Mouse (Mus musculus) forebrain, postnatal 0 days (tissue): ENCODE results near the gene Wdpcp. TPM values are rescaled to one million over a fixed set of nuclear protein-coding genes. Genes with fewer than 3 reads are reported as not detected.

Experiments
- ATAC-seq: fragments of 200-750 bp; cut with Nextera tagmentation; 2 replicates; pipeline ENCODE4 v1.8.0; 2017; ENCODE audit warnings: mild to moderate bottlenecking, moderate library complexity
- DNase-seq: peaks from one replicate; pipeline ENCODE4 v3.0.0-alpha.2; 2015
- H3K27ac ChIP-seq: fragments of 300-500 bp; sonication (generic); 2 replicates; pipeline ENCODE4 v1.5.1; 2014; ENCODE audit warnings: low read depth, mild to moderate bottlenecking, antibody characterized with exemption, low read length, moderate library complexity, mixed read lengths
- H3K27me3 ChIP-seq: fragments of 300-500 bp; sonication (generic); 2 replicates; pipeline ENCODE4 v1.6.1; 2014; ENCODE audit warnings: mild to moderate bottlenecking, low read length, mixed read lengths; ENCODE audit not compliant: insufficient read depth
- H3K36me3 ChIP-seq: fragments of 300-500 bp; sonication (generic); 2 replicates; pipeline ENCODE4 v1.6.1; 2014; ENCODE audit warnings: mild to moderate bottlenecking, moderate library complexity; ENCODE audit not compliant: insufficient read depth
- H3K4me1 ChIP-seq: fragments of 300-500 bp; sonication (generic); 2 replicates; pipeline ENCODE4 v1.6.1; 2014; ENCODE audit warnings: antibody characterized with exemption; ENCODE audit not compliant: insufficient read depth
- H3K4me2 ChIP-seq: fragments of 300-500 bp; sonication (generic); 2 replicates; pipeline ENCODE4 v1.6.1; 2014; ENCODE audit warnings: low read depth, mild to moderate bottlenecking, moderate library complexity
- H3K4me3 ChIP-seq: fragments of 300-500 bp; sonication (generic); 2 replicates; pipeline ENCODE4 v1.5.1; 2014; ENCODE audit warnings: low read depth, low read length, mixed read lengths
- H3K9ac ChIP-seq: fragments of 300-500 bp; sonication (generic); 2 replicates; pipeline ENCODE4 v1.6.1; 2014; ENCODE audit warnings: mild to moderate bottlenecking
- H3K9me3 ChIP-seq: fragments of 300-500 bp; sonication (generic); 2 replicates; pipeline ENCODE4 v1.6.1; 2016; ENCODE audit warnings: low read length
- CTCF ChIP-seq: sonication (generic); IDR thresholded peaks from 2 replicates; pipeline ENCODE4 v1.5.1; 2016; ENCODE audit warnings: antibody characterized with exemption, control low read depth, low read depth
- WGBS: fragments of 180-500 bp; shearing (Covaris S2); extraction: QIAGEN DNeasy Blood & Tissue Kit; methylation state at CpG from one replicate; pipeline ENCODE4 v1.1.7; 2014; 5-methylcytosine and 5-hydroxymethylcytosine counted together
- polyA plus RNA-seq: library from polyadenylated mRNA; unstranded; fragments of >200 nt; fragmentation: Nextera tagmentation; extraction: Ambion mirVana; gene quantifications from 2 replicates; pipeline ENCODE4 v1.2.1, GENCODE M21; 2015
- total RNA-seq: library from RNA; depleted of rRNA; stranded (reverse); fragments of >200 nt; gene quantifications from 2 replicates; pipeline ENCODE4 v1.2.3, GENCODE M21; 2014

Gene Wdpcp
- total and polyA plus RNA-seq, 2 experiments from 2014 or later, result 12.0 to 17.9 TPM

DNA sequence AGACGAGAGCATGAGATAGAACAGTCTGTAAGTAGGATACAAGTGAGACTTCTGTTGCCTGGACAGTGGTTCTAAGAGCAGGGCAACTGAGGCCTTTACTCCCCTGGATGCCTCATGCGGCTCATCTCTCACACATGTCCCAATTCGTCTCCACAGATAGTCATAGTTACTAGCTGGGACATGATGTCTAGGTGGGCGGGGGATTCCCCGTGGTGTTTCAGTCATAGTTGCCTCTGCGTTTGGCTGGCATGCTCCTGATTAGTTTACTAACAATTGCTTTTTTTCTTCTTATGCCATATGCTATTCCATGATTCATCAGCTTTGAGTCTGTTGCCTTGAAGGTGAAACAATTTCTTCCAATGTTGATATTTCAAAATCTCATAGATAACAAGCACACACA lies 116.4 kb downstream of the Wdpcp start:
- H3K4me2 ChIP-seq, result no peak overlapping the region
- DNase-seq, result no peak
- no peak for TF ChIP-seq CTCF
- no peak overlapping the region for H3K4me3 ChIP-seq
- no peak overlapping the region for H3K27ac ChIP-seq
- H3K9me3 ChIP-seq, result no peaks in the 10 kb centered on the region
- 74% methylated on average over 6 of the region's 6 CpGs for whole genome bisulfite sequencing
- H3K36me3 ChIP-seq, result no peaks in the 10 kb centered on the region
- H3K27me3 ChIP-seq, result no peaks in the 10 kb centered on the region
- ATAC-seq, result no peak
- H3K4me1 ChIP-seq, result no peaks in the 10 kb centered on the region
- no peak overlapping the region for H3K9ac ChIP-seq

GRCm38 (mm10) chr11:21690730-21691129 lies 118.7 kb downstream of the Wdpcp start:
- Histone ChIP-seq H3K27me3 (no peaks in the 10 kb centered on the region), H3K27ac (no peak overlapping the region), H3K36me3 (no peaks in the 10 kb centered on the region), H3K9me3 (no peaks in the 10 kb centered on the region), H3K9ac (no peak overlapping the region), H3K4me1 (no peaks in the 10 kb centered on the region), H3K4me3 (no peak overlapping the region), H3K4me2 (no peak overlapping the region)
- DNase-seq (no peak), ATAC-seq (no peak)
- TF ChIP-seq CTCF, result no peak
- WGBS, result 41% methylated on average over 2 of the region's 2 CpGs

GRCm38 (mm10) chr11:21694087-21694486 lies 122.1 kb downstream of the Wdpcp start:
- no peak overlapping the region for H3K4me2 ChIP-seq
- no peak for DNase-seq
- H3K27me3 ChIP-seq, result no peaks in the 10 kb centered on the region
- H3K9me3 ChIP-seq, result no peaks in the 10 kb centered on the region
- ATAC-seq, result no peak
- no peak overlapping the region for H3K27ac ChIP-seq
- H3K9ac ChIP-seq, result no peak overlapping the region
- no peaks in the 10 kb centered on the region for H3K36me3 ChIP-seq
- H3K4me3 ChIP-seq, result no peak overlapping the region
- TF ChIP-seq CTCF, result no peak
- 63% methylated on average over 6 of the region's 6 CpGs for WGBS
- no peaks in the 10 kb centered on the region for H3K4me1 ChIP-seq

GRCm38 (mm10) chr11:21697642-21698041 lies 125.6 kb downstream of the Wdpcp start:
- Histone ChIP-seq H3K4me2 (no peak overlapping the region), H3K9ac (no peak overlapping the region), H3K27ac (no peak overlapping the region), H3K9me3 (no peaks in the 10 kb centered on the region), H3K27me3 (no peaks in the 10 kb centered on the region), H3K4me3 (no peak overlapping the region), H3K4me1 (no peaks in the 10 kb centered on the region), H3K36me3 (no peaks in the 10 kb centered on the region)
- ATAC-seq, result no peak
- no peak for DNase-seq
- TF ChIP-seq CTCF, result no peak
- 57% methylated on average over 3 of the region's 3 CpGs for WGBS

DNA sequence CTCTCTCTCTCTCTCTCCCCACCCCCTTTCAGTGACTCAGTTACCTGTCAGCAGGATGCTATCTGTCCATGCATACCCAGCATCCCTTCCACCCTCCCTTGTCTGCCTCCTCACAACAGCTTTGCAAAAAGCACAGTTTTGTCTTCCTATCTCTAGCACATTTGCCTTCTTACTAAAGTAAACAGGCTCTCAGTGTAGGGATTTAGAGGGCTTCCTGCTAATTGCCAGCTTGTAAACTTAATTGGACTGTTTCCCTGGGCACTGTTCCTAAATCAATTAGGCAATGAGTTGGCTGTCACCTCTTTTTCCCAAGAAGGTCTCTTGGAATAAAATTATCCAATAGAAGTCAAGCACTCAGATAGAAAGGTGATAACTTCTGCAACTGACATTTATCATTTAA lies 141.5 kb downstream of the Wdpcp start:
- no peak overlapping the region for H3K4me3 ChIP-seq
- H3K27ac ChIP-seq, result no peak overlapping the region
- DNase-seq (peak; percentile 68), ATAC-seq (peak; percentile 42; the same call in 1 of the 2 replicates)
- no peaks in the 10 kb centered on the region for H3K9me3 ChIP-seq
- H3K9ac ChIP-seq, result no peak overlapping the region
- no peaks in the 10 kb centered on the region for H3K27me3 ChIP-seq
- H3K36me3 ChIP-seq, result no peaks in the 10 kb centered on the region
- no peak overlapping the region for H3K4me2 ChIP-seq
- TF ChIP-seq CTCF, result no peak
- H3K4me1 ChIP-seq, result no peaks in the 10 kb centered on the region

DNA sequence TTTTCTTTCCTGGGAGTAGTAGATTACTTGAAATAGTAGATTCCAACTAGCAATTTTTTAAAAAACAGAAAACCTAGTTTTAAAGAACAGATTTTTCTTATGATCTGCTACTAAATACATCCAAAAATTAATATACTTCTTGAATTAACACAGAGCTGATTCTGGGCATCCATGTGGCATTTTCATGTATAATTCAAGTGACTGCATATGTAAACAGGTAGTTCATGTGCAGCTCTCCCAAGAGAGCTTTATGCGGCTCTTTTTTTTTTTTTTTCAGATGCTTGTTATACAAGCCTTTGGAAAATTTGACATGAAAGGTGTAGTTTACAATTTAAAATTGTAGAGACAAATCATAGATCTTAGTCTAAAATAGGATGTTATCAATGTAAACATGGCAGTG lies 142.0 kb downstream of the Wdpcp start:
- H3K27me3 ChIP-seq, result no peaks in the 10 kb centered on the region
- H3K9ac ChIP-seq, result no peak overlapping the region
- no peaks in the 10 kb centered on the region for H3K9me3 ChIP-seq
- 60% methylated on average over 1 of the region's 1 CpGs for WGBS
- H3K4me1 ChIP-seq, result no peaks in the 10 kb centered on the region
- H3K4me3 ChIP-seq, result no peak overlapping the region
- no peak for TF ChIP-seq CTCF
- no peak for DNase-seq
- H3K36me3 ChIP-seq, result no peaks in the 10 kb centered on the region
- H3K4me2 ChIP-seq, result no peak overlapping the region
- no peak for ATAC-seq
- no peak overlapping the region for H3K27ac ChIP-seq

DNA sequence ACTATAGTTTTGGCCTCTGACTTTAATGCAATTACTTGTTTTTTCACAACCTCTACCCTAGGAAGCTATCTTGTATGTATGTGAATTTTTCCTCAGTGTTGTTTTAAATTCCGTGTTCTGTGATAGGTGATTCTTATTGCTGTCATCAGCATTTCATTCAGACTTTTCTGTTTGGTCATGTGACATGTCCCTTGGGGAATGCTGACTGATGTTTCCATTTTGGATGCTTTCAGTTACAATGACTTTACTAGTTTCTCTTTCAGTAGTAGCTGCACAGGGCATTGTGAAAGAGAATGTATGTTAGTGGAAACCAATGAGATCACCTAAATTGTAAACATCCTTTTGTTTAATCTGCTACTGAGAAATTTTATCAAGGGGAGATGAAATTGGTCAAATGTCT lies 154.3 kb downstream of the Wdpcp start:
- Histone ChIP-seq H3K9me3 (no peaks in the 10 kb centered on the region), H3K36me3 (no peaks in the 10 kb centered on the region), H3K4me2 (no peak overlapping the region), H3K27me3 (no peaks in the 10 kb centered on the region), H3K9ac (no peak overlapping the region), H3K4me1 (no peaks in the 10 kb centered on the region), H3K27ac (no peak overlapping the region), H3K4me3 (no peak overlapping the region)
- no peak for TF ChIP-seq CTCF
- ATAC-seq, result no peak
- WGBS, result 88% methylated on average over 1 of the region's 1 CpGs
- no peak for DNase-seq

GRCm38 (mm10) chr11:21729056-21729455 lies 157.0 kb downstream of the Wdpcp start:
- ATAC-seq (no peak), DNase-seq (no peak)
- TF ChIP-seq CTCF, result no peak
- no peaks in the 10 kb centered on the region for H3K36me3 ChIP-seq
- H3K9me3 ChIP-seq, result no peaks in the 10 kb centered on the region
- H3K4me2 ChIP-seq, result no peak overlapping the region
- 88% methylated on average over 5 of the region's 5 CpGs for WGBS
- no peak overlapping the region for H3K9ac ChIP-seq
- no peaks in the 10 kb centered on the region for H3K27me3 ChIP-seq
- H3K4me1 ChIP-seq, result no peaks in the 10 kb centered on the region
- no peak overlapping the region for H3K27ac ChIP-seq
- H3K4me3 ChIP-seq, result no peak overlapping the region
